Mouse (Mus musculus): ENCODE measurements around the gene Gm45717. TPM values are rescaled to one million over a fixed set of nuclear protein-coding genes. Genes with fewer than 3 reads are reported as not detected.

Gm45717 gene
- polyA plus RNA-seq, 1 experiment from 2014 or later: 0.42 TPM

DNA sequence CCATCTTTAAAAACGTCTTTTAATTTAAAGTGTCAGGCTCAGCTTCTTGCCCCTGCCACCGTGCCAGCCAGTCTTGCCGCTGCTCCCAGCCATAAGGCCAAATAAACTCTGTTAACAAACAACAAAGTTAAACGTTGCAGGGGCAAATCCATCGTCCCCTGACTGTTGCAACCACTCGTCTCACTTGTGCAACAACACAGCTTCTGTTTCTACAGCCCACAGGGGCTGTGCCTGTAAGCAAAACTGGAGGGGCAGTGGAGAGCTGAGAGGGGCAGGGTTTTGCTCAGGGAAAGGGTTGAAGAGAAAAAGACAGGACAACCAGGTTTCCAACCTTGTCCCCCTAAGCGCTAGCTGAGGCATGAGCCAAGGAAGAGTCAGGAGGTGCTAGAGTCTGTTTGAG, 47.6 kb downstream of the Gm45717 start:
- H3K4me1 ChIP-seq: peaks cover 11% of the 10 kb centered on the region
- WGBS: 54% methylated on average over 7 of the region's 7 CpGs

DNA sequence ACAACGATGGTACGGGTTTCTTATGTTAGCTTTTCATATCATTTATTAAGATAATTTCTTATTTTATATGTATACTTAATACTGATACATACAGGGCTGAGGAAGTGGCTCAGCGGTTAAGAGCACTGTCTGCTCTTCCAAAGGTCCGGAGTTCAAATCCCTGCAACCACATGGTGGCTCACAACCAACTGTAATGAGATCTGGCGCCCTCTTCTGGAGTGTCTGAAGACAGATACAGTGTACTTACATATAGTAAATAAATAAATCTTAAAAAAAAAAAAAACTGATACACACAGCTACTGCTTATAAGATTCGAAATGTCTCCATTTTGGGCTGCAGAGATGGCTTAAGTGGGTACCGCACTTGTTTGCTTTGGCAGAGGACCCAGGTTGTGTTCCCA, 48.0 kb downstream of the Gm45717 start:
- H3K27me3 ChIP-seq (ENCODE audit: low read depth, poor library complexity, severe bottlenecking): peaks cover 3% of the 10 kb centered on the region
- no peaks in the 10 kb centered on the region for H3K9me3 ChIP-seq (replicated peaks)
- H3K27ac ChIP-seq (replicated peaks): no peak overlapping the region
- H3K4me3 ChIP-seq: no peak overlapping the region
- H3K4me1 ChIP-seq: peaks cover 11% of the 10 kb centered on the region
- H3K36me3 ChIP-seq: no peaks in the 10 kb centered on the region
- no peak for DNase-seq (ENCODE audit: low spot score)
- 83% methylated on average over 7 of the region's 7 CpGs for WGBS

More for the DNA sequence above, 47.6 kb downstream of the Gm45717 start:
- Histone ChIP-seq H3K36me3 (no peaks in the 10 kb centered on the region), H3K9me3 (replicated peaks) (no peaks in the 10 kb centered on the region), H3K27ac (replicated peaks) (no peak overlapping the region), H3K4me3 (no peak overlapping the region), H3K27me3 (ENCODE audit: low read depth, poor library complexity, severe bottlenecking) (peaks cover 3% of the 10 kb centered on the region)
- no peak for DNase-seq (ENCODE audit: low spot score)

DNA sequence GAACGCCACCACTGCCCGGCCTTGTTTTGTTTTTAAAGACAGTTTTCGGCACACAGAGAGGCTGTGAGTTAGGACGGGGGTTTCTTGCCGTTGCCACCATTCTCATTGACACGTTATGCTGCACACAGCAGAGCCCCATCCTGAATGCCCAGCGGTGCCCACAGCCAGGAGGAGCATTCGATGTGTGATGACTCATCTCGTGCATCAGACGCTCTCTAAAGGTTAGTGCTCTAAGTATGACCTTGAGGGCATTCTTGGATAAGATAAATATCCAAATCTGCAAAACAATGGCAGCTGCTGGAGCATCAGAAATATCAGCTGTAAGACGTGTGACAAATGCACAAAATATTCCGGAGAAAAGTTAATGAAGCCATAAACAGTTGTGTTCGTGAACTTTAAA, 48.6 kb downstream of the Gm45717 start:
- WGBS: 91% methylated on average over 13 of the region's 13 CpGs
- H3K36me3 ChIP-seq: no peaks in the 10 kb centered on the region
- peaks cover 11% of the 10 kb centered on the region for H3K4me1 ChIP-seq
- no peak overlapping the region for H3K4me3 ChIP-seq
- H3K9me3 ChIP-seq (replicated peaks): no peaks in the 10 kb centered on the region
- DNase-seq (ENCODE audit: low spot score): no peak
- no peak overlapping the region for H3K27ac ChIP-seq (replicated peaks)
- peaks cover 3% of the 10 kb centered on the region; the same call in 1 of the 2 replicates for H3K27me3 ChIP-seq (ENCODE audit: low read depth, poor library complexity, severe bottlenecking)

DNA sequence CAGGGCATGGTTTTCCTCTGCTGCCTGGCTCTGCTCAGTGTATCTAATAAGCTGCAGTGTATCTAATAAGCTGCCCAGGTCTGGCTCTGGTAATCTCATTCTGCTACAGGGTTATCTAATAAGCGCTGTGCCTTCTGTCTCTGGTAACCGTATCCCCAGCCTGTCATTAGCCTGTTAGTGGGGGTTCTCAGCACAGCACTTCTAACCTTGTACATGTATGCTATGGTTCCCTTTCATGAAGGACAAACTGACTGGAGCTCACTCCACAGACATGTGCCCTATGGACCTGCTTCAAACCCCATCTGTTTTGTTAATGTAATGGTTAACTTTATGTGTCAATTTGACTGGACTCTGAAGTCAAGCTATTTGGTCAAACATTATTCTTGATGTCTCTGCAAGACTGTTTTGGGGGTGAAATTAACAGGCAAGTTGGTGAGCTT, 50.1 kb downstream of the Gm45717 start:
- no peaks in the 10 kb centered on the region for H3K9me3 ChIP-seq (replicated peaks)
- H3K27me3 ChIP-seq (ENCODE audit: low read depth, poor library complexity, severe bottlenecking): peaks cover 3% of the 10 kb centered on the region; the same call in 1 of the 2 replicates
- WGBS: 95% methylated on average over 2 of the region's 2 CpGs
- no peaks in the 10 kb centered on the region for H3K36me3 ChIP-seq
- no peak overlapping the region for H3K27ac ChIP-seq (replicated peaks)
- DNase-seq (ENCODE audit: low spot score): no peak
- peaks cover 11% of the 10 kb centered on the region for H3K4me1 ChIP-seq
- H3K4me3 ChIP-seq: no peak overlapping the region

DNA sequence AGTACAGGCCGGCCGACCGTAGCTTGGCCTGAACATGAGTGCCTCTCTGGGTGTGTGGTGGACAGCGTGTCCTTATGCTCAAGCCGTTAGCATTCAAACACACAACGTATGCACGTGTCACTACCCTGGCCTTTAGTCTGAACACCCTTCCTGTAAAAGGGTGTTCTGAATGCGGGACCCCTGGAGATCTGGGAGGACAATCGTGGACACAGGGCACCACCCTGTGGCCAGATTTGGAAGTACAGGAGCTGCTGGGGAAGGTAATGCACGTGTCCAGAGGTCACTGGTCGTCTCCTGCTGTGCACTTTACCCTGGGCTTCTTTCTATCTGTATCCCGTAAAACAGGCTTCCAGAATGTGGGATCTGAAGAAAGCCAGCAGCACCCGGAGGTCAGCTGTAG, 52.5 kb downstream of the Gm45717 start:
- no peak overlapping the region for H3K4me3 ChIP-seq
- H3K27ac ChIP-seq (replicated peaks): no peak overlapping the region
- DNase-seq (ENCODE audit: low spot score): peak; percentile 76
- no peaks in the 10 kb centered on the region for H3K27me3 ChIP-seq (ENCODE audit: low read depth, poor library complexity, severe bottlenecking)
- H3K36me3 ChIP-seq: peaks cover 15% of the 10 kb centered on the region
- WGBS: 25% methylated on average over 13 of the region's 13 CpGs
- no peaks in the 10 kb centered on the region for H3K9me3 ChIP-seq (replicated peaks)
- no peaks in the 10 kb centered on the region; the same call in none of the 2 replicates for H3K4me1 ChIP-seq

DNA sequence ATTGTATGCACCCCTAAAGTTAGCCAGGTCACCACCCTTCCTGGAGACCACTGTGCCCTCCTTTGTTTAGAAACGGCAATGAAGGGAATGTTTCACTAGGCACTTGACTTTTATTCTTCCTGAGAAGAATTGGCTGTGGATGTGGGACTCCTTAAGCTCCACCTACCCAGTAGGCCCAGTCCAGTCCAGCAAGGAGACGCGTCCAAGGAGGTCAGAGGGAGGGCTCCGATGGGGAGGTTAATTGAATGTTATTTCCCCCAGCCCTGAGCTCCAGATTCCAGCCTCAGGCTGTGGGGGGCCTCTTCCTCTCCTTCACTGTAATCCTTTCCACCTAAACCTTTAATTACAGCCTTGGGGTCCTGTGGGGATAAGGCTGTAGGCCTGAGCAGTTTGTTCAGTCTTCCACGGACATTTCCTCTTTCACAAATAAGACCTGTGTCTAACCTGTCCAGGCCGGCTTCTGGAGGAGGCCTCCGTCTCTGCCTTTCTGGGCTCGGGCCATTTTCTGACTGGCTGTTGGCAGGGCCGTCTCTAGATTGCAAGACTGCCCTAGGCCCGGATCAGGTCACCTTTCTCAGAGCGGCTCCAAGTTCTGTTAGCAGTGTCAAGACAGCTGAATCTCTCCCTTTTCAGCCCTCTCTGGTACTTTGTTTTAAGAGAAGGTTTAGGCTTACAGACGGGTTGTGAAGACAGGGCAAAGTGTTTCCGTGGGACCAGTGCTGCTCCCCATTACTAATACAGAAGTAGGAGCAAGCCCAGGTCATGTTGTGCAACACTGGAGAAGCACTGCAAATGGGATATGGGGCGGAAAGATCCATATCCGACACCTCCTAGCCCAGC, 53.5 kb downstream of the Gm45717 start:
- Histone ChIP-seq H3K4me1 (no peaks in the 10 kb centered on the region; the same call in 1 of the 2 replicates), H3K36me3 (peaks cover 25% of the 10 kb centered on the region), H3K9me3 (replicated peaks) (no peaks in the 10 kb centered on the region), H3K27ac (replicated peaks) (no peak overlapping the region), H3K27me3 (ENCODE audit: low read depth, poor library complexity, severe bottlenecking) (no peaks in the 10 kb centered on the region), H3K4me3 (no peak overlapping the region)
- 78% methylated on average over 15 of the region's 15 CpGs for WGBS
- DNase-seq (ENCODE audit: low spot score): no peak

DNA sequence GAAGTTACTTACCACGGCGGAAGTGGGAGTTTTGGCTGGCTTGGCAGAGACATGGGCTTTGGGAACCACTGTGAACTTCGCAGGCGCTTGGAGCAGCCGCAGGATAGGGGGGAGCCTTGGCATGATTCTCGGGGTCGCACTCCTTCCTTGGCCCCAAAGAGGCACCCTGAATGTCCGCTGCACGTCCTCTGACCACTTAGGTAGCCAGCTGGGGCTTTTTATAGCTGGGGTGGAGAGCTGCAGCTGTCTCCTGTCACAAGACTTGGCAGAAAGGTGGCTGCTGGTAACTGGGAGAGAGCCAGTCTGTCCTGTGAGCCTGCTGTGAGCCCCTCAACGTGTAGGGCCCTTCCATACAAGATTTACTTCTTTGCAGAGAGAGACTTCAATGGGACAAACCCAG, 55.5 kb downstream of the Gm45717 start, which contains the start of gene Cox8b:
Gene Cox8b (minus strand): TSS at position 227 of the 400 bp plus-strand sequence.
- DNase-seq (ENCODE audit: low spot score): no peak
- H3K27ac ChIP-seq (replicated peaks): no peak within 1 kb of the TSS
- no peaks in the 10 kb centered on the region for H3K27me3 ChIP-seq (ENCODE audit: low read depth, poor library complexity, severe bottlenecking)
- H3K4me1 ChIP-seq: no peaks in the 10 kb centered on the region; the same call in 1 of the 2 replicates
- H3K9me3 ChIP-seq (replicated peaks): no peaks in the 10 kb centered on the region
- H3K4me3 ChIP-seq: no peak within 1 kb of the TSS
- H3K36me3 ChIP-seq: peaks cover 44% of the 10 kb centered on the region
- WGBS: 85% methylated on average over 10 of the region's 10 CpGs

Other genes starting within 250 kb of the Gm45717 start
- gene Cyp2e1, start 192.2 kb downstream of the Gm45717 start, polyA plus RNA-seq (2016; fragmentation: Nextera tagmentation; extraction: Ambion mirVana): not detected in 2 replicates
- 0.12 TPM in 1 of 2 replicates, not detected in the other for gene Syce1, start 168.1 kb downstream of the Gm45717 start, polyA plus RNA-seq (2016; fragmentation: Nextera tagmentation; extraction: Ambion mirVana)
- 3.0 and 5.6 TPM in 2 replicates for gene Zfp941, start 133.8 kb downstream of the Gm45717 start, polyA plus RNA-seq (2016; fragmentation: Nextera tagmentation; extraction: Ambion mirVana)
- 0.39 and 0.55 TPM in 2 replicates for gene Urah, start 120.9 kb downstream of the Gm45717 start, polyA plus RNA-seq (2016; fragmentation: Nextera tagmentation; extraction: Ambion mirVana)
- gene Scgb1c1, start 110.4 kb downstream of the Gm45717 start, polyA plus RNA-seq (2016; fragmentation: Nextera tagmentation; extraction: Ambion mirVana): not detected in 2 replicates
- gene Odf3, start 108.1 kb downstream of the Gm45717 start, polyA plus RNA-seq (2016; fragmentation: Nextera tagmentation; extraction: Ambion mirVana): not detected in 2 replicates
- not detected in 2 replicates for gene Gm45785, start 99.6 kb downstream of the Gm45717 start, polyA plus RNA-seq (2016; fragmentation: Nextera tagmentation; extraction: Ambion mirVana)
- gene Ric8a, start 99.0 kb downstream of the Gm45717 start, polyA plus RNA-seq (2016; fragmentation: Nextera tagmentation; extraction: Ambion mirVana): 54.3 and 71.1 TPM in 2 replicates
- 20.1 and 25.9 TPM in 2 replicates for gene Bet1l, start 98.4 kb downstream of the Gm45717 start, polyA plus RNA-seq (2016; fragmentation: Nextera tagmentation; extraction: Ambion mirVana)
- 343 and 348 TPM in 2 replicates for gene Psmd13, start 74.0 kb downstream of the Gm45717 start, polyA plus RNA-seq (2016; fragmentation: Nextera tagmentation; extraction: Ambion mirVana)
- gene Sirt3, start 73.6 kb downstream of the Gm45717 start, polyA plus RNA-seq (2016; fragmentation: Nextera tagmentation; extraction: Ambion mirVana): 29.2 and 31.8 TPM in 2 replicates
- gene Cox8b, start 55.5 kb downstream of the Gm45717 start, polyA plus RNA-seq (2016; fragmentation: Nextera tagmentation; extraction: Ambion mirVana): not detected in 2 replicates
- gene Nlrp6, start 35.0 kb downstream of the Gm45717 start, polyA plus RNA-seq (2016; fragmentation: Nextera tagmentation; extraction: Ambion mirVana): 0.05 and 0.07 TPM in 2 replicates
- gene Pgghg, start 14.5 kb downstream of the Gm45717 start, polyA plus RNA-seq (2016; fragmentation: Nextera tagmentation; extraction: Ambion mirVana): 15.4 and 17.1 TPM in 2 replicates
- gene Ifitm5, start 5.6 kb downstream of the Gm45717 start, polyA plus RNA-seq (2016; fragmentation: Nextera tagmentation; extraction: Ambion mirVana): 1.2 and 1.3 TPM in 2 replicates
- gene Ifitm2, start 50 bp upstream of the Gm45717 start, polyA plus RNA-seq (2016; fragmentation: Nextera tagmentation; extraction: Ambion mirVana): 305 and 352 TPM in 2 replicates
- 6.3 and 8.4 TPM in 2 replicates for gene Ifitm1, start 11.3 kb upstream of the Gm45717 start, polyA plus RNA-seq (2016; fragmentation: Nextera tagmentation; extraction: Ambion mirVana)
- gene Ifitm3, start 54.8 kb upstream of the Gm45717 start, polyA plus RNA-seq (2016; fragmentation: Nextera tagmentation; extraction: Ambion mirVana): 13.7 and 16.8 TPM in 2 replicates
- 0.21 TPM in 1 of 2 replicates, not detected in the other for gene Ifitm6, start 62.0 kb upstream of the Gm45717 start, polyA plus RNA-seq (2016; fragmentation: Nextera tagmentation; extraction: Ambion mirVana)
- not detected in 2 replicates for gene Gm17387, start 73.2 kb upstream of the Gm45717 start, polyA plus RNA-seq (2016; fragmentation: Nextera tagmentation; extraction: Ambion mirVana)
- 26.8 and 29.4 TPM in 2 replicates for gene B4galnt4, start 105.2 kb upstream of the Gm45717 start, polyA plus RNA-seq (2016; fragmentation: Nextera tagmentation; extraction: Ambion mirVana)
- 1.8 and 2.0 TPM in 2 replicates for gene Pkp3, start 122.3 kb upstream of the Gm45717 start, polyA plus RNA-seq (2016; fragmentation: Nextera tagmentation; extraction: Ambion mirVana)
- gene Sigirr, start 144.6 kb upstream of the Gm45717 start, polyA plus RNA-seq (2016; fragmentation: Nextera tagmentation; extraction: Ambion mirVana): 2.3 and 2.5 TPM in 2 replicates
- gene Ano9, start 161.9 kb upstream of the Gm45717 start, polyA plus RNA-seq (2016; fragmentation: Nextera tagmentation; extraction: Ambion mirVana): 0.07 and 0.16 TPM in 2 replicates
- 86.5 and 94.7 TPM in 2 replicates for gene Ptdss2, start 166.4 kb upstream of the Gm45717 start, polyA plus RNA-seq (2016; fragmentation: Nextera tagmentation; extraction: Ambion mirVana)
- gene Rnh1, start 216.9 kb upstream of the Gm45717 start, polyA plus RNA-seq (2016; fragmentation: Nextera tagmentation; extraction: Ambion mirVana): 64.5 and 66.6 TPM in 2 replicates
- gene Hras, start 238.1 kb upstream of the Gm45717 start, polyA plus RNA-seq (2016; fragmentation: Nextera tagmentation; extraction: Ambion mirVana): 84.2 and 87.5 TPM in 2 replicates
- gene Lrrc56, start 238.2 kb upstream of the Gm45717 start, polyA plus RNA-seq (2016; fragmentation: Nextera tagmentation; extraction: Ambion mirVana): 14.4 and 14.6 TPM in 2 replicates

Data from midbrain, embryonic 10.5 days (tissue).